Mouse (Mus musculus) erythroblast, embryonic 14.5 days (primary cell): ENCODE data around the gene Hist1h3f.
"Not testable (repeated sequence)": the region's sequence is repeated elsewhere in the genome, so short reads cannot be mapped to it uniquely, and the experiment has no call there.

ENCODE experiments used
- GATA1 ChIP-seq: IDR thresholded peaks from 2 replicates; pipeline ENCODE4 v1.6.1; 2012; ENCODE audit warnings: low read length, inconsistent platforms, mixed read lengths
- TAL1 ChIP-seq: IDR thresholded peaks from 3 replicates; pipeline ENCODE4 v1.6.1; 2012; ENCODE audit warnings: low read length, inconsistent platforms, mixed read lengths

GRCm38 (mm10) chr13:23560699-23561098, 16.8 kb downstream of the Hist1h3f start:
- not testable (repeated sequence) for TF ChIP-seq GATA1, TAL1
